Mouse (Mus musculus) urinary bladder, postnatal 14 days (tissue): ENCODE data around the gene Gpr107.

Experiments
- DNase-seq: peaks from one replicate; pipeline ENCODE4 v3.0.0; 2021; ENCODE audit warnings: low spot score

Gene Gpr107

GRCm38 (mm10) chr2:31246251-31246971 is 94.3 kb downstream of the Gpr107 start:
- DNase-seq: no peak

- no peak for DNase-seq
Observed at GRCm38 (mm10) chr2:31248856-31249255, 96.7 kb downstream of the Gpr107 start.

GRCm38 (mm10) chr2:31252167-31252566 is 100.1 kb downstream of the Gpr107 start:
- DNase-seq: no peak

GRCm38 (mm10) chr2:31253463-31253862 is 101.3 kb downstream of the Gpr107 start:
- no peak for DNase-seq

- DNase-seq: no peak
Observed at GRCm38 (mm10) chr2:31254806-31255205, 102.7 kb downstream of the Gpr107 start.

GRCm38 (mm10) chr2:31255952-31256938 is 104.1 kb downstream of the Gpr107 start:
- peak; percentile 57 for DNase-seq

GRCm38 (mm10) chr2:31257096-31257495 is 105.0 kb downstream of the Gpr107 start:
- DNase-seq: no peak

- peak; percentile 81 for DNase-seq
Observed at GRCm38 (mm10) chr2:31258609-31259366, 106.7 kb downstream of the Gpr107 start.

- DNase-seq: no peak
Observed at GRCm38 (mm10) chr2:31259367-31259920, 107.3 kb downstream of the Gpr107 start.

- no peak for DNase-seq
Observed at GRCm38 (mm10) chr2:31260549-31260948, 108.4 kb downstream of the Gpr107 start.

- DNase-seq: no peak
Observed at GRCm38 (mm10) chr2:31263039-31263461, 110.9 kb downstream of the Gpr107 start.

- DNase-seq: peak; percentile 89
Observed at GRCm38 (mm10) chr2:31263746-31264378, 111.7 kb downstream of the Gpr107 start.

GRCm38 (mm10) chr2:31267447-31267846 is 115.3 kb downstream of the Gpr107 start:
- DNase-seq: no peak
